Mouse (Mus musculus) spleen, adult 2 months (tissue): ENCODE measurements around the gene Syngr1. TPM values are rescaled to one million over a fixed set of nuclear protein-coding genes. Genes with fewer than 3 reads are reported as not detected.

Source experiments
- DNase-seq, 2 experiments: peaks; one replicate each; pipeline versions ENCODE4 v3.0.0 to v3.0.0-alpha.2; 2012 to 2021; ENCODE audit warnings: low spot score in 2 of 2, low read depth in 1 of 2
- H3K27ac ChIP-seq: fragments of 200-500 bp; 2 replicates; pipeline ENCODE4 v1.5.1; 2012; ENCODE audit warnings: low read length, inconsistent platforms; ENCODE audit not compliant: insufficient read depth
- H3K27me3 ChIP-seq: fragments of 200-500 bp; 2 replicates; pipeline ENCODE4 v1.6.1; 2012; ENCODE audit warnings: mild to moderate bottlenecking, moderate library complexity, low read length, inconsistent platforms; ENCODE audit not compliant: control insufficient read depth, insufficient read depth
- H3K36me3 ChIP-seq: fragments of 200-500 bp; 2 replicates; pipeline ENCODE4 v1.6.1; 2012; ENCODE audit warnings: mild to moderate bottlenecking, low read length, inconsistent platforms; ENCODE audit not compliant: control insufficient read depth, insufficient read depth
- H3K4me1 ChIP-seq: fragments of 200-500 bp; 2 replicates; pipeline ENCODE4 v1.6.1; 2011; ENCODE audit warnings: inconsistent platforms; ENCODE audit not compliant: control insufficient read depth, insufficient read depth, insufficient read length
- H3K4me3 ChIP-seq: fragments of 200-500 bp; 2 replicates; pipeline ENCODE4 v1.5.1; 2011; ENCODE audit warnings: mild to moderate bottlenecking, inconsistent platforms; ENCODE audit not compliant: insufficient read depth, insufficient read length; ENCODE audit errors: extremely low read depth
- CTCF ChIP-seq: fragments of 200-500 bp; IDR thresholded peaks from 2 replicates; pipeline ENCODE4 v1.5.1; 2011; ENCODE audit warnings: mild to moderate bottlenecking, inconsistent platforms; ENCODE audit not compliant: insufficient read depth, insufficient read length, insufficient replicate concordance; ENCODE audit errors: extremely low read depth
- POLR2A ChIP-seq: fragments of 200-500 bp; IDR thresholded peaks from 2 replicates; pipeline ENCODE4 v1.6.1; 2011; ENCODE audit warnings: low read depth, low read length, inconsistent platforms
- WGBS: fragments of 180-500 bp; shearing (Covaris S2); methylation state at CpG from one replicate; pipeline ENCODE4 v1.1.7; 2018; 5-methylcytosine and 5-hydroxymethylcytosine counted together
- polyA plus RNA-seq: library from polyadenylated mRNA; depleted of rRNA; stranded (reverse); fragments of >200 nt; gene quantifications from 2 replicates; pipeline ENCODE4 v1.2.3, GENCODE M21; 2012

Syngr1 gene
- polyA plus RNA-seq, 1 experiment: 9.9 TPM

DNA sequence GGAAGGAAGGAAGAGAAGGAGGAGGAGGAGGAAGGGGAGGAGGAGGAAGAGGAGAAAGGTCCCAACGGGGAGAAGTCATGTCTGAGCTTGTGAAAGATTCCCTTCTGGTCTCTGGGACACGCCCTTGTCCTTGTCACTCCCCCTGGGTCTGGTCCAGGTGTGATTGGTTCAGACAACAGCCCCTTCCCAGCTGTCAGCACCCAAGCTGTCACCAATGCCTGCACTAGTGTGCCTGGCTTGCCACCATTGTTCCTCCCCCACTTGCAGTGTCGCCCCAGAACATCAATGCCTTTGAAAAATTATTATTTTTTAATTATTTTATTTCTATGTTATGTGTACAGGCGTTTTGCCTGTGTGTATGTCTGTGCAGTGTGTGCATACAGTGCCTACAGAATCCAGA lies 22.0 kb upstream of the Syngr1 start:
- H3K27me3 ChIP-seq: no peaks in the 10 kb centered on the region
- H3K27ac ChIP-seq: no peak overlapping the region
- no peak overlapping the region for H3K4me3 ChIP-seq
- WGBS: 60% methylated on average over 4 of the region's 4 CpGs
- H3K36me3 ChIP-seq: no peaks in the 10 kb centered on the region
- H3K4me1 ChIP-seq: peaks cover 4% of the 10 kb centered on the region; the same call in 1 of the 2 replicates
- no peak for DNase-seq
- TF ChIP-seq POLR2A: no peak
- no peak for TF ChIP-seq CTCF

- H3K4me3 ChIP-seq: no peak overlapping the region
- no peak for DNase-seq
- H3K27me3 ChIP-seq: no peaks in the 10 kb centered on the region
- no peaks in the 10 kb centered on the region for H3K36me3 ChIP-seq
- TF ChIP-seq POLR2A: no peak
- no peak for TF ChIP-seq CTCF
- no peak overlapping the region for H3K27ac ChIP-seq
- 82% methylated on average over 8 of the region's 8 CpGs for WGBS
- peaks cover 4% of the 10 kb centered on the region; the same call in 1 of the 2 replicates for H3K4me1 ChIP-seq
Observed at GRCm38 (mm10) chr15:80070095-80070644, 21.0 kb upstream of the Syngr1 start.

GRCm38 (mm10) chr15:80071951-80072437 lies 19.1 kb upstream of the Syngr1 start:
- peak overlapping the region; percentile 43 for H3K27ac ChIP-seq
- no peak overlapping the region for H3K4me3 ChIP-seq
- H3K27me3 ChIP-seq: no peaks in the 10 kb centered on the region
- H3K4me1 ChIP-seq: peaks cover 4% of the 10 kb centered on the region; the same call in 1 of the 2 replicates
- peak in 1 of 2 experiments; percentile 27 for DNase-seq
- 11% methylated on average over 9 of the region's 9 CpGs for WGBS
- no peak for TF ChIP-seq POLR2A
- no peak for TF ChIP-seq CTCF
- peaks cover 1% of the 10 kb centered on the region for H3K36me3 ChIP-seq

GRCm38 (mm10) chr15:80072579-80073255 lies 18.4 kb upstream of the Syngr1 start:
- no peak for TF ChIP-seq POLR2A
- no peak for TF ChIP-seq CTCF
- Histone ChIP-seq H3K4me1 (peaks cover 4% of the 10 kb centered on the region; the same call in 1 of the 2 replicates), H3K36me3 (peaks cover 6% of the 10 kb centered on the region), H3K27ac (no peak overlapping the region; the same call in 1 of the 2 replicates), H3K4me3 (no peak overlapping the region), H3K27me3 (no peaks in the 10 kb centered on the region)
- 82% methylated on average over 7 of the region's 7 CpGs for WGBS
- DNase-seq: no peak

GRCm38 (mm10) chr15:80073256-80073621 lies 17.9 kb upstream of the Syngr1 start:
- no peak overlapping the region; the same call in 1 of the 2 replicates for H3K27ac ChIP-seq
- WGBS: 97% methylated on average over 1 of the region's 1 CpGs
- TF ChIP-seq CTCF (no peak), POLR2A (no peak)

GRCm38 (mm10) chr15:80074663-80075373 lies 16.3 kb upstream of the Syngr1 start:
- H3K27ac ChIP-seq: no peak overlapping the region
- peaks cover 4% of the 10 kb centered on the region; the same call in 1 of the 2 replicates for H3K4me1 ChIP-seq
- TF ChIP-seq CTCF: no peak
- no peak for TF ChIP-seq POLR2A
- H3K36me3 ChIP-seq: peaks cover 23% of the 10 kb centered on the region
- no peak for DNase-seq
- H3K4me3 ChIP-seq: no peak overlapping the region
- H3K27me3 ChIP-seq: no peaks in the 10 kb centered on the region
- 38% methylated on average over 6 of the region's 6 CpGs for WGBS

More at GRCm38 (mm10) chr15:80073256-80073621, 17.9 kb upstream of the Syngr1 start:
- no peak overlapping the region for H3K4me3 ChIP-seq
- H3K27me3 ChIP-seq: no peaks in the 10 kb centered on the region
- H3K4me1 ChIP-seq: peaks cover 4% of the 10 kb centered on the region; the same call in 1 of the 2 replicates
- DNase-seq: no peak
- peaks cover 9% of the 10 kb centered on the region for H3K36me3 ChIP-seq

GRCm38 (mm10) chr15:80075374-80075694 lies 15.8 kb upstream of the Syngr1 start:
- no peak overlapping the region for H3K27ac ChIP-seq
- H3K4me3 ChIP-seq: no peak overlapping the region

More at GRCm38 (mm10) chr15:80075374-80075694, 15.8 kb upstream of the Syngr1 start:
- Histone ChIP-seq H3K27me3 (no peaks in the 10 kb centered on the region), H3K4me1 (peaks cover 4% of the 10 kb centered on the region; the same call in 1 of the 2 replicates), H3K36me3 (peaks cover 27% of the 10 kb centered on the region)
- WGBS: 61% methylated on average over 3 of the region's 3 CpGs
- no peak for DNase-seq
- TF ChIP-seq POLR2A (no peak), CTCF (no peak)
